In the genomic region with DNA sequence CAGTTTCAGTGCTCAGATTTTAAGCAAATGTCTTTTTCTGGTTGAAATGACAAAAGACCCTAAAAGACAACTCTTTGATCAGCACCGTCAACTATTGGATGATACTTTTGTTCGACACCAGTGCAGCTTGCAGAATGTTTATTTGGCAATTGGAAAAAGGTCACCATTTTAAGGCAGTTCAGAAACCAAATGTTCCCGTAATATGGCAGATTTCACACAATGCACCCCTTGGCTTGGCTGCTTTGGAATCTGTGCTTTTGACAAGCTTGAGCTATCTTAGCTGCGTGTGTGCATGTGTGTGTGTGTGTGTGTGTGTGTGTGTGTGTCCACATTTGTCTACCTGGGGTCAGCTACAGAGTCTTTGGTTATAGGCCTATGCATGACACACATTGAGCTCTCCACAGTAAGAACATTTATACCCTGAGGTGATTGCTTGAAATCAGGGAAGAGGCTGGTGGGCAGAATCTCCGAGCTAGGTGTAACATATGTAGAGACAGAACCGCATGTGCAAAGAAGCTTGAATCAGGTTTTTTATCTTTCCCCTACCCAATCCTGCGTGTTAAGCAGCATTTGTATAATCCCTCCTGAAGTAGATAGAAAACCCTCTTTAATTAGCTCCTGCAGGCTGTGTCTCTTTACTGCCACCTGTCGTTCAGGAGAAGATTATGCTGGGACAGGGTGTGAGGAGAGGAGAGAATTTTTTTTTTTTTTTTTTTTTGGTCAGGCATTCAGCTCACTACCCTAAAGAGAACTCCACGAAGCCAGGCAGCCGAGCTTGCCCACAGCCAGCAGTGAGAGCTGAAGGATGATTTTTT, we compare ENCODE assay signal across 10 mouse cellular contexts.
DNase-seq lines count a peak whose midpoint lies in the region; ATAC-seq and TF ChIP-seq lines count a peak whose summit lies in the region.
"Had no signal": no experiment of that assay in that cellular context is flagged by ENCODE, and none has a peak within 500 bp of the region (broad histone marks: within the 10 kb centered on the region; RNA-seq: fewer than 3 reads in every experiment).

No protein-coding gene starts in this region.

- TF ChIP-seq CTCF in liver, postnatal 0 days (IDR thresholded peaks at IDR 0.05; ENCODE audit: low read depth): peak; percentile 67

- no peak for ATAC-seq in liver, postnatal 0 days
- ATAC-seq in liver, embryonic 11.5 days (replicated peaks; ENCODE audit: low FRiP score): no peak

- TF ChIP-seq EP300 in liver, postnatal 0 days (IDR thresholded peaks at IDR 0.05; ENCODE audit: low read depth): no peak

- H3K27me3 ChIP-seq in liver, postnatal 0 days (ENCODE audit: insufficient read depth, low read length): 0 out of 2 replicates have a peak, but pooled peaks cover 3% of the 10 kb centered on the region
- H3K27me3 ChIP-seq in liver, embryonic 11.5 days (replicated peaks; ENCODE audit: control insufficient read depth, insufficient read depth, low read length): no peaks in the 10 kb centered on the region
- H3K27me3 ChIP-seq: liver, embryonic 15.5 days had no signal

- H3K9ac ChIP-seq in liver, postnatal 0 days (replicated peaks): no peak overlapping the region
- no peak overlapping the region for H3K9ac ChIP-seq in liver, embryonic 11.5 days (ENCODE audit: low read depth, low read length)
- H3K9ac ChIP-seq: liver, embryonic 15.5 days had no signal

- no peaks in the 10 kb centered on the region for H3K4me1 ChIP-seq in liver, postnatal 0 days (ENCODE audit: insufficient read depth)
- H3K4me1 ChIP-seq in liver, embryonic 11.5 days (replicated peaks; ENCODE audit: control insufficient read depth, insufficient read depth, low read length): no peaks in the 10 kb centered on the region
- H3K4me1 ChIP-seq: liver, embryonic 15.5 days had no signal

- 43% methylated on average over 10 of the region's 10 CpGs for WGBS in liver, postnatal 0 days (ENCODE audit: insufficient replicate concordance)
- WGBS in liver, embryonic 11.5 days: 46% methylated on average over 10 of the region's 10 CpGs

- H3K36me3 ChIP-seq in liver, postnatal 0 days (replicated peaks; ENCODE audit: insufficient read depth, low read length): no peaks in the 10 kb centered on the region
- no peaks in the 10 kb centered on the region for H3K36me3 ChIP-seq in liver, embryonic 11.5 days (ENCODE audit: control insufficient read depth, insufficient read depth, low read length)
- H3K36me3 ChIP-seq: G1E; liver, embryonic 15.5 days had no signal

- H3K27ac ChIP-seq in liver, postnatal 0 days (ENCODE audit: low read depth): no peak overlapping the region
- no peak overlapping the region for H3K27ac ChIP-seq in liver, embryonic 11.5 days (ENCODE audit: low read depth, low read length)
- H3K27ac ChIP-seq: liver, embryonic 15.5 days had no signal

- H3K4me3 ChIP-seq in liver, postnatal 0 days (ENCODE audit: low read depth, low read length): no peak overlapping the region
- H3K4me3 ChIP-seq in liver, embryonic 11.5 days (ENCODE audit: low read depth, low read length): no peak overlapping the region
- H3K4me3 ChIP-seq: liver, embryonic 15.5 days had no signal

- H3K4me2 ChIP-seq in liver, postnatal 0 days (ENCODE audit: low read depth, low read length): no peak overlapping the region
- H3K4me2 ChIP-seq in liver, embryonic 11.5 days: no peak overlapping the region
- H3K4me2 ChIP-seq: liver, embryonic 15.5 days had no signal

- H3K9me3 ChIP-seq in liver, postnatal 0 days (ENCODE audit: low read length): no peaks in the 10 kb centered on the region
- no peaks in the 10 kb centered on the region for H3K9me3 ChIP-seq in liver, embryonic 11.5 days (ENCODE audit: control insufficient read depth, low read length)
- H3K9me3 ChIP-seq: liver, embryonic 15.5 days had no signal

- DNase-seq in embryo, embryonic 10 days (ENCODE audit: low spot score): peak; percentile 59
- DNase-seq in embryo, embryonic 9.5 days (ENCODE audit: extremely low spot score): no peak
- DNase-seq in liver, postnatal 0 days: no peak
- no peak for DNase-seq in liver, embryonic 11.5 days (ENCODE audit: low spot score)
- DNase-seq in layer of hippocampus, adult 8-10 months (ENCODE audit: low spot score in 2 of 2): peak; percentile 26 to 29
- peak; percentile 32 for DNase-seq in retina, adult 2 months (ENCODE audit: low read depth, low spot score)
- no peak for DNase-seq in right cerebral cortex, postnatal 4 days
- DNase-seq in left cerebral cortex, adult 18-20 months (ENCODE audit: low spot score in 2 of 2): no peak

Comparison
In these comparisons a context has a peak if more than half of its experiments do, and no peak if none do; other contexts are left out.
1. DNase-seq: peak in embryo, embryonic 10 days (single experiment), layer of hippocampus, adult 8-10 months (2 of 2) and retina, adult 2 months (single experiment); none in embryo, embryonic 9.5 days (single experiment), liver, postnatal 0 days (single experiment), liver, embryonic 11.5 days (single experiment), right cerebral cortex, postnatal 4 days (single experiment) and left cerebral cortex, adult 18-20 months (0 of 2).